ENCODE assay signal across 12 mouse cellular contexts in genomic region chr10:108334096-108334495, GRCm38 (mm10). TPM values are rescaled to one million over a fixed set of nuclear protein-coding genes. Genes with fewer than 3 reads are reported as not detected.
DNase-seq lines count a peak whose midpoint lies in the region; ATAC-seq and TF ChIP-seq lines count a peak whose summit lies in the region.
"Had no signal": no experiment of that assay in that cellular context is flagged by ENCODE, and none has a peak within 500 bp of the region (broad histone marks: within the 10 kb centered on the region; RNA-seq: fewer than 3 reads in every experiment).

No protein-coding gene starts in this region.

- no peak for ATAC-seq in heart, embryonic 11.5 days (replicated peaks; ENCODE audit: insufficient number of reproducible peaks, low FRiP score, low TSS enrichment)
- no peak for ATAC-seq in lung, postnatal 0 days
- ATAC-seq in liver, embryonic 13.5 days (ENCODE audit: low read depth) = no peak
- ATAC-seq in stomach, postnatal 0 days (ENCODE audit: low FRiP score, low TSS enrichment) = no peak

- no peak for DNase-seq in heart, adult 9 months (ENCODE audit: low spot score in 2 of 2)
- DNase-seq in lung, postnatal 0 days (ENCODE audit: low spot score) = no peak
- DNase-seq in lung, postnatal 36 days = no peak
- no peak for DNase-seq in liver, embryonic 13.5 days
- no peak for DNase-seq in stomach, postnatal 0 days (ENCODE audit: low spot score)
- no peak for DNase-seq in cerebellum, postnatal 14 days
- no peak for DNase-seq in spleen, adult 18-20 months
- DNase-seq: adrenal gland, adult 2 months; cerebellum, adult 9-10 months; gastrocnemius, postnatal 36 days had no signal

- no peak for TF ChIP-seq CTCF in lung, postnatal 0 days (IDR thresholded peaks at IDR 0.05)
- TF ChIP-seq CTCF in stomach, postnatal 0 days (IDR thresholded peaks at IDR 0.05; ENCODE audit: low read depth) = no peak

- H3K4me3 ChIP-seq in heart, embryonic 11.5 days (ENCODE audit: low read depth, low read length) = peak overlapping the region; percentile 92
- peak overlapping the region; percentile 89; the same call in 1 of the 2 replicates for H3K4me3 ChIP-seq in lung, postnatal 0 days (ENCODE audit: low read depth, low read length)
- peak overlapping the region; percentile 75; the same call in 1 of the 2 replicates for H3K4me3 ChIP-seq in liver, embryonic 13.5 days (replicated peaks)
- no peak overlapping the region; the same call in 1 of the 2 replicates for H3K4me3 ChIP-seq in stomach, postnatal 0 days (ENCODE audit: low read depth, low read length)
- H3K4me3 ChIP-seq: left cerebral cortex, adult 2 months had no signal

- 27% methylated on average over 1 of the region's 1 CpGs for WGBS in heart, embryonic 11.5 days (ENCODE audit: insufficient replicate concordance)
- WGBS in lung, postnatal 0 days = 19% methylated on average over 1 of the region's 1 CpGs
- WGBS in liver, embryonic 13.5 days (ENCODE audit: insufficient replicate concordance) = 14% methylated on average over 1 of the region's 1 CpGs
- WGBS in stomach, postnatal 0 days = 39% methylated on average over 1 of the region's 1 CpGs

- TF ChIP-seq EP300 in lung, postnatal 0 days (IDR thresholded peaks at IDR 0.05) = no peak
- no peak for TF ChIP-seq EP300 in stomach, postnatal 0 days (optimal IDR thresholded peaks at IDR 0.05)

- no peak overlapping the region for H3K9ac ChIP-seq in heart, embryonic 11.5 days (ENCODE audit: low read depth, low read length)
- no peak overlapping the region for H3K9ac ChIP-seq in lung, postnatal 0 days (replicated peaks; ENCODE audit: low read depth)
- H3K9ac ChIP-seq in liver, embryonic 13.5 days = no peak overlapping the region
- no peak overlapping the region for H3K9ac ChIP-seq in stomach, postnatal 0 days (ENCODE audit: low read length)

- H3K4me1 ChIP-seq in heart, embryonic 11.5 days (ENCODE audit: control insufficient read depth, insufficient read depth, low read length) = peaks cover 2% of the 10 kb centered on the region; the same call in 1 of the 2 replicates
- H3K4me1 ChIP-seq in lung, postnatal 0 days (ENCODE audit: insufficient read depth, low read depth, low read length) = peaks cover 4% of the 10 kb centered on the region; the same call in 1 of the 2 replicates
- H3K4me1 ChIP-seq in liver, embryonic 13.5 days (replicated peaks) = peaks cover 16% of the 10 kb centered on the region
- H3K4me1 ChIP-seq in stomach, postnatal 0 days (replicated peaks; ENCODE audit: control insufficient read depth, insufficient read depth) = no peaks in the 10 kb centered on the region

- no peak overlapping the region for H3K27ac ChIP-seq in heart, embryonic 11.5 days (ENCODE audit: low read depth, low read length)
- no peak overlapping the region for H3K27ac ChIP-seq in lung, postnatal 0 days (ENCODE audit: low read length)
- H3K27ac ChIP-seq in liver, embryonic 13.5 days = no peak overlapping the region
- no peak overlapping the region for H3K27ac ChIP-seq in stomach, postnatal 0 days (replicated peaks)
- H3K27ac ChIP-seq: left cerebral cortex, adult 2 months had no signal

- H3K9me3 ChIP-seq in heart, embryonic 11.5 days (replicated peaks; ENCODE audit: control insufficient read depth, low read length) = no peaks in the 10 kb centered on the region
- no peaks in the 10 kb centered on the region for H3K9me3 ChIP-seq in lung, postnatal 0 days (ENCODE audit: low read length)
- no peaks in the 10 kb centered on the region for H3K9me3 ChIP-seq in liver, embryonic 13.5 days (replicated peaks)
- H3K9me3 ChIP-seq in stomach, postnatal 0 days (ENCODE audit: control insufficient read depth, low read length) = no peaks in the 10 kb centered on the region

- no peaks in the 10 kb centered on the region for H3K36me3 ChIP-seq in heart, embryonic 11.5 days (ENCODE audit: control insufficient read depth, insufficient read depth, low read length)
- H3K36me3 ChIP-seq in lung, postnatal 0 days (ENCODE audit: insufficient read depth, low read length) = no peaks in the 10 kb centered on the region
- peaks cover 13% of the 10 kb centered on the region; the same call in 1 of the 2 replicates for H3K36me3 ChIP-seq in liver, embryonic 13.5 days
- H3K36me3 ChIP-seq in stomach, postnatal 0 days (ENCODE audit: control insufficient read depth, insufficient read depth, low read length) = no peaks in the 10 kb centered on the region

- peaks cover 9% of the 10 kb centered on the region for H3K27me3 ChIP-seq in heart, embryonic 11.5 days (ENCODE audit: control insufficient read depth, insufficient read depth, low read length)
- H3K27me3 ChIP-seq in lung, postnatal 0 days (replicated peaks; ENCODE audit: insufficient read depth, low read length) = no peaks in the 10 kb centered on the region
- peaks cover 41% of the 10 kb centered on the region for H3K27me3 ChIP-seq in liver, embryonic 13.5 days
- H3K27me3 ChIP-seq in stomach, postnatal 0 days (ENCODE audit: control insufficient read depth, insufficient read depth, low read length) = no peaks in the 10 kb centered on the region

- peak overlapping the region; percentile 78 for H3K4me2 ChIP-seq in heart, embryonic 11.5 days
- H3K4me2 ChIP-seq in lung, postnatal 0 days (replicated peaks; ENCODE audit: low read depth, low read length) = peak overlapping the region; percentile 85
- H3K4me2 ChIP-seq in liver, embryonic 13.5 days = peak overlapping the region; percentile 90
- peak overlapping the region; percentile 77 for H3K4me2 ChIP-seq in stomach, postnatal 0 days (replicated peaks; ENCODE audit: low read depth)

RNA-seq across cellular contexts. Expression of gene Pawr, which starts 2.2 kb away (rescaled TPM):
- 16.8 and 18.7 TPM in 2 replicates for polyA plus RNA-seq in heart, embryonic 11.5 days (2014; fragmentation: Nextera tagmentation; extraction: Ambion mirVana)
- polyA plus RNA-seq in lung, postnatal 0 days (2015; fragmentation: Nextera tagmentation; extraction: Ambion mirVana) = 15.3 and 19.6 TPM in 2 replicates
- polyA plus RNA-seq in liver, embryonic 13.5 days (2015; fragmentation: Nextera tagmentation; extraction: Ambion mirVana) = 3.8 and 4.4 TPM in 2 replicates
- polyA plus RNA-seq in stomach, postnatal 0 days (2015; fragmentation: Nextera tagmentation; extraction: Ambion mirVana) = 14.7 and 18.5 TPM in 2 replicates
